Mouse (Mus musculus) heart, embryonic 12.5 days (tissue): ENCODE data around the gene E2f2. TPM values are rescaled to one million over a fixed set of nuclear protein-coding genes. Genes with fewer than 3 reads are reported as not detected.

Experiments used
- ATAC-seq: fragments of 200-750 bp; cut with Nextera tagmentation; 2 replicates; pipeline ENCODE4 v1.8.0; 2017; ENCODE audit warnings: moderate TSS enrichment, moderate library complexity; ENCODE audit not compliant: insufficient number of reproducible peaks, low FRiP score
- H3K27ac ChIP-seq: fragments of 300-500 bp; sonication (generic); 2 replicates; pipeline ENCODE4 v1.5.1; 2016; ENCODE audit warnings: mild to moderate bottlenecking, moderate library complexity; ENCODE audit not compliant: poor library complexity, severe bottlenecking
- H3K27me3 ChIP-seq: fragments of 300-500 bp; sonication (generic); replicated peaks from 2 replicates; pipeline ENCODE4 v1.6.1; 2016; ENCODE audit warnings: mild to moderate bottlenecking, moderate library complexity
- H3K36me3 ChIP-seq: fragments of 300-500 bp; sonication (generic); 2 replicates; pipeline ENCODE4 v1.6.1; 2016; ENCODE audit warnings: mild to moderate bottlenecking, moderate library complexity
- H3K4me1 ChIP-seq: fragments of 300-500 bp; sonication (generic); replicated peaks from 2 replicates; pipeline ENCODE4 v1.6.1; 2016; ENCODE audit warnings: mild to moderate bottlenecking
- H3K4me2 ChIP-seq: fragments of 300-500 bp; sonication (generic); 2 replicates; pipeline ENCODE4 v1.6.1; 2016; ENCODE audit warnings: mild to moderate bottlenecking, moderate library complexity
- H3K4me3 ChIP-seq: fragments of 300-500 bp; sonication (generic); 2 replicates; pipeline ENCODE4 v1.5.1; 2016; ENCODE audit warnings: mild to moderate bottlenecking
- H3K9ac ChIP-seq: fragments of 300-500 bp; sonication (generic); 2 replicates; pipeline ENCODE4 v1.6.1; 2016; ENCODE audit warnings: mild to moderate bottlenecking, moderate library complexity
- H3K9me3 ChIP-seq: fragments of 300-500 bp; sonication (generic); replicated peaks from 2 replicates; pipeline ENCODE4 v1.6.1; 2016; ENCODE audit warnings: mild to moderate bottlenecking, moderate library complexity
- WGBS: fragments of 180-500 bp; shearing (Covaris S2); methylation state at CpG from one replicate; pipeline ENCODE4 v1.1.7; 2016; 5-methylcytosine and 5-hydroxymethylcytosine counted together
- polyA plus RNA-seq: library from polyadenylated mRNA; unstranded; fragments of >200 nt; fragmentation: Nextera tagmentation; extraction: Ambion mirVana; gene quantifications from 2 replicates; pipeline ENCODE4 v1.2.1, GENCODE M21; 2016

The E2f2 gene
- polyA plus RNA-seq, 1 experiment from 2014 or later = 8.1 TPM

DNA sequence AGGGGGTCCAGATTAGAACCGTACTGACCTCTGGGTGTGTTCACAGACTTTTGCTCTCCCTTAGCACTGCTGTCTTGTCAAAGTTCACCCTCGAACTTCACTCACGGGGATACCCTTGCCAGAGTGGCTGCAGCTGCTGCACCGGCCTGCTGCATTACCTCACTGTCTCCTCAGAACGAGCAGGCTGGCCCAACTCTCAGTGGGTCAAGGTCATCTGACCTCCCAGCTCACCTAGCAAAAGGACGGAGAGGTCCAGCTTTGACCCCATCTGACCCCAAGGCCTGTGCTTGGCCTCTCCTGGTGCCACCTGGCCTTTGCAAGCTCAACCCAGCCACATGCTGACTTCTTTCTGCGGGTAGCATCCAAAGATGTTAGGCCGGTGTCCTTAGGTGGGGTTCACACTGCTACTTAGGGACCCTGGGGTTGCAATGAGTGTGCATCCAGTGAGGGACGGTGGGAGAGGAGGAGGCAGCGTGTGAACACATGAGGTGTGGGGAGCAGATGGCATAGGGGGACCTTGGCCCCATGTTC is 3.9 kb downstream of the E2f2 start:
- Histone ChIP-seq H3K4me3 (no peak overlapping the region), H3K9me3 (no peaks in the 10 kb centered on the region), H3K36me3 (no peaks in the 10 kb centered on the region), H3K27ac (no peak overlapping the region), H3K27me3 (no peaks in the 10 kb centered on the region), H3K4me1 (peaks cover 69% of the 10 kb centered on the region), H3K4me2 (peak overlapping the region; percentile 45), H3K9ac (no peak overlapping the region)
- 69% methylated on average over 10 of the region's 10 CpGs for WGBS
- ATAC-seq = no peak

DNA sequence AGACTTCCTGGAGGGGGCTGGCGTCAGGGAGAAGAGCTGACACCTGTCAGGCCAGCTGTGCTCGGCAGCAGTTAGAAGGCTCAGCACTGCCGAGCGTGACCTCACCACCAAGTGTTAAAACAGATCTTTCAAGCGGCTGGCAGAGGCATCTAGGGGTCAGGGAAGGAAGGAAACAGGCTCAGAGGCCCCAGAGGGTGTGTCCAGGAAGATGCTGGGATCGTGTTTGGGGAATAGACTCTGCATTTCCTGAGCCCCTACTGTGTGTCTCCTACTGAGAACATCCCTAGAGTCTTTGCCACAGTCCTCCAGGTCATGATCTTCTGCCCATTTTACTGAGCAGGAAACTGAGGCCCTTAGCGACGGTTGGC is 5.0 kb downstream of the E2f2 start:
- Histone ChIP-seq H3K36me3 (no peaks in the 10 kb centered on the region), H3K9ac (peak overlapping the region; percentile 39), H3K4me2 (peak overlapping the region; percentile 45), H3K27me3 (no peaks in the 10 kb centered on the region), H3K27ac (peak overlapping the region; percentile 86), H3K4me1 (peaks cover 75% of the 10 kb centered on the region), H3K4me3 (no peak overlapping the region), H3K9me3 (no peaks in the 10 kb centered on the region)
- no peak for ATAC-seq
- WGBS = 21% methylated on average over 8 of the region's 8 CpGs

DNA sequence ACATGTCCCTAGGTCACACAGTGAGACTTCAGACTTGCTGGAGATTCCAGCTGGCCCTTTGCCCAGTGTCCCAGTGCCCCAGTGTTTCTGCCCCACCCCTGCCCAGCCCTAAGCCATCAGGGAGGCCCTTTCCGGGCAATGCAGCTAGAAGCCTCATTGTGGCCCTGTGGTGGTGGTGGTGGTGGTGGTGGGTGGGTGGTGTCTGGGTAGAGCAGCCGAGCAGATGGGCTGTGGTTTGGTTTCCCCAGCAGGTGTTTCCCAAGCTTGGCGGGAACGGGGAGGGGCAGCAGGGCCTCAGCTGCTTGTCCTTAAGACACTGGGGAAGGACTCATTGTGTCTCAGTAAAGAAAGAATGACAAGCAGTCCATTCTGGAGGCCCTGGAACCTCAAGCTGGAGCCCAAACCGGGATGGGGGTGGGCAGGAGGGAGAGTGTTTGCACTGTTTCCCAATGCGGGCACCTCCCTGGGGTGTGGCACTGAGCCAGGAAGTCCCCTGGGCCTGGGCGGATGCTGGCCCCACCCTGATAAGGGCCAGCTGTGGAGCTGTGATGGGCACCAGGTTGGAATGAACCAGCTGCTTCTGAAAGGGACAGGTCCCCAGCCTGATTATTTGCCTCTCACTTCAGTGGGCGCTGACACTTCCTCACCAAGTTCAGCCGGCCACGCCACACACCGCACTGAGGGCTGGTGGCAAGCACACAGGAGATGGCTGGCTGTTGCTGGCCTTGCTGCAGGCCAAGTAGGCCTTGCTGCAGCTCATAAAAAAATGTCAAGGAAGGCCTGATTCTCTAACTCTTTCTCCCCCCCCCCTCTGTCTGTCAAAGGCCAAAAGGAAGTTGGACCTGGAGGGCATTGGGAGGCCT is 5.6 kb downstream of the E2f2 start:
- no peak overlapping the region for H3K4me3 ChIP-seq
- peaks cover 74% of the 10 kb centered on the region for H3K4me1 ChIP-seq
- no peaks in the 10 kb centered on the region for H3K9me3 ChIP-seq
- H3K36me3 ChIP-seq = no peaks in the 10 kb centered on the region
- peak overlapping the region; percentile 39; the same call in 1 of the 2 replicates for H3K9ac ChIP-seq
- 60% methylated on average over 11 of the region's 11 CpGs for WGBS
- peak; percentile 74 for ATAC-seq
- no peaks in the 10 kb centered on the region for H3K27me3 ChIP-seq
- H3K27ac ChIP-seq = peak overlapping the region; percentile 86
- peak overlapping the region; percentile 45 for H3K4me2 ChIP-seq

DNA sequence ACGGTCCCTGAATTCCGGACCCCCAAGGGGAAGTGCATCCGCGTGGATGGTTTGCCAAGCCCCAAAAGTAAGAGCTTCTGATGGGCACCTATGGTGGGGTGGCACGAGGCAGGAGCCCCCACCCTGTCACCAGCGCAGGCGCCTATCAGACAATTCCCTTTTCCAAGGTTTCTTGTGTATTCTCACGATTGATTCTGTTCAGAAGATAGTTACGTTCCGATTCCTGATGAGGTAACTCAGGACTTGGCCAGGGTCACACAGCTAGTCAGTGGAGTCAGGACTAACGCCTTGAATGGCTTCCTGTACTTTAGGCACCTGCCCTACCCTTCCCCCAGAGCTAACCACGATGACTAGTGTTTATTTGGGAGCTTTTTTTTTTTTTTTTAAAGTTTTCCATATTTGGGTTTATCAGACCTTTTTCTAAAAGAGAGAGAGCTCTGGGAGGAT is 6.3 kb downstream of the E2f2 start:
- 0 out of 2 replicates have a peak overlapping the region, but pooled peaks have one; percentile 39 for H3K9ac ChIP-seq
- ATAC-seq = no peak
- H3K9me3 ChIP-seq = no peaks in the 10 kb centered on the region
- peak overlapping the region; percentile 86 for H3K27ac ChIP-seq
- peaks cover 5% of the 10 kb centered on the region; the same call in 1 of the 2 replicates for H3K36me3 ChIP-seq
- H3K27me3 ChIP-seq = no peaks in the 10 kb centered on the region
- H3K4me3 ChIP-seq = no peak overlapping the region
- peak overlapping the region; percentile 45; the same call in 1 of the 2 replicates for H3K4me2 ChIP-seq
- peaks cover 67% of the 10 kb centered on the region for H3K4me1 ChIP-seq
- 70% methylated on average over 12 of the region's 12 CpGs for WGBS

DNA sequence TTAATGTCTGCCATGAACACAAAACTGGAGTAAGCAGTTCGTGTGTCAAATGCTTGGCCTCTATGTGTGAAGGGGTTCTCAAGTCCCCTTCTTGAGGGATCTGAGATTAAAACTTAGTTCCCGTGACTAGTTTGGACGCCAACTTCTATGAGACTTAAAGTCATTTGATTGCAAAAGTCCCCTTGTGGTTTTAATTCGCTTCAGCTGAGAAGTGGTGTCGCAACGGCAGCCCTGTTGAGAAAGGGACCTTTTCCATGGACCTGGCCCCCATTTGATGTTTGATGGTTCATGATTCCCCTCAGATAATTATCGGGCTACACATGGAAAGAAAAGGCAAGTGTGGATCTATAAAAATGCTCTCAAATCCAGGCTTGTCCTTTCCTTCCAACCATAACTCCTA is 7.3 kb downstream of the E2f2 start:
- Histone ChIP-seq H3K4me3 (peak overlapping the region; percentile 43; the same call in 1 of the 2 replicates), H3K4me1 (peaks cover 59% of the 10 kb centered on the region), H3K27me3 (no peaks in the 10 kb centered on the region), H3K36me3 (peaks cover 8% of the 10 kb centered on the region; the same call in 1 of the 2 replicates), H3K9ac (0 out of 2 replicates have a peak overlapping the region, but pooled peaks have one; percentile 44), H3K4me2 (peak overlapping the region; percentile 70), H3K9me3 (no peaks in the 10 kb centered on the region), H3K27ac (peak overlapping the region; percentile 78; the same call in 1 of the 2 replicates)
- no peak for ATAC-seq
- 89% methylated on average over 7 of the region's 7 CpGs for WGBS

DNA sequence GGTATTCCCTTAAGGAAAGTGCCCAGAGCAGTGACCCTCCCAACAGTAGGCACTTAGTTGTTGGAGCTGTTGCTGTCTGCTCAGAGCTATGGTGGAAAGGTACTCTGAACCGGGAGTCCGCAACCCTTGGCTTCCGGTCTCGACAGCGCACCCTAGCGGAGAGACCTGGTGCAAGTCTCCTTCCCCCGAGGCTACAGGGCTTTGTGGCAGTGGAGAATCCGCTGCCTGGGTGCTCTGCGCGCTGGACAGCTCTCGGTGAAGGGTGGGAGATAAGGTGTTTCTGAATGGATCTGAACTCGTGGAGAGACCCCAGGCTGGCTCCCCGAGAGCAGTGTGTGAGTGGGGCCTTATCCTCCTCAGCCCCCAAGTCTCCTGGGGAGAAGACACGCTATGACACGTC is 7.8 kb downstream of the E2f2 start:
- Histone ChIP-seq H3K27ac (peak overlapping the region; percentile 78), H3K9ac (peak overlapping the region; percentile 44; the same call in 1 of the 2 replicates), H3K4me2 (peak overlapping the region; percentile 70), H3K36me3 (peaks cover 8% of the 10 kb centered on the region; the same call in 1 of the 2 replicates), H3K27me3 (no peaks in the 10 kb centered on the region), H3K9me3 (no peaks in the 10 kb centered on the region), H3K4me1 (peaks cover 53% of the 10 kb centered on the region), H3K4me3 (peak overlapping the region; percentile 43)
- WGBS = 1% methylated on average over 15 of the region's 15 CpGs
- peak; percentile 60 for ATAC-seq

DNA sequence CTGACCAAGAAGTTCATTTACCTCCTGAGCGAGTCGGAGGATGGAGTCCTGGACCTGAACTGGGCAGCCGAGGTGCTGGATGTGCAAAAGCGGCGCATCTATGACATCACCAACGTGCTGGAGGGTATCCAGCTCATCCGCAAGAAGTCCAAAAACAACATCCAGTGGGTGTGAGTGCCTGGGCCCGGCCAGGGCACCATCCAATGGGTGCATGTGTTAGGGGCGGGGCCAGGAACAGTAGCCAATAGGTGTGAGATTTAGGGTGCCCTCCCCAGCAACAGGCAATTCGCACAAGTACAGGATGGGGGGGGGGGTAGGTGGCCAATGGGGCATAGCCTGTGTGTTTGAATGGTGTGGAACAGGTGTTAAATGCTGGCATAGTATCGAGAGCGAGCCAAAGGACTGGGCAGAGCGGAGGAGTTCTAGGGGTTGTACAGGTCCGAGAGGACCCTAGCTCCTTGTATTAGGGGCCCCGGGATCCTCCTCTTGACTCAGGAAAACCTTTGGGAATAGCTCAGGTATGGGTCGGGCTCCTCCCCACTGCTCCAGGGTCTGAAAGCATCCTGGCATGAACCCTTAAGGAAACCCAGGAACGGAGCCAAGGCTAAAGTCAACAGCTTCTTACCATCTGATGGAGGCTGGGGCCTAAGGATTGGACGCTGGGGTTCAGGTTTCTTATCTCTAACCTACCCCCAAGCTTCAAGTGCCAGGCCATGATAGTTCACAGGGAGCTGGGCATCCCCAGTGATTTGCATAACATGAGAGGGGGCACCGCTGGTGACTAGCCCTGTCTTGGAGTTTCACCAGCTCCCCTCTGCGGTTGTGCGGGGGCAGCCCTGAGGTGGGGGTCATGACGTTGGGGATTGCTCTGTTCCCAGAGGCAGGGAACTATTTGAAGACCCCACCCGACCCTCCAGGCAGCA is 8.5 kb downstream of the E2f2 start:
- ATAC-seq = peak; percentile 90
- H3K27ac ChIP-seq = peak overlapping the region; percentile 78
- H3K4me2 ChIP-seq = peak overlapping the region; percentile 70
- H3K36me3 ChIP-seq = peaks cover 8% of the 10 kb centered on the region; the same call in 1 of the 2 replicates
- H3K9ac ChIP-seq = peak overlapping the region; percentile 44; the same call in 1 of the 2 replicates
- H3K4me1 ChIP-seq = peaks cover 49% of the 10 kb centered on the region
- H3K9me3 ChIP-seq = no peaks in the 10 kb centered on the region
- H3K27me3 ChIP-seq = no peaks in the 10 kb centered on the region
- peak overlapping the region; percentile 43 for H3K4me3 ChIP-seq
- 11% methylated on average over 23 of the region's 23 CpGs for WGBS

DNA sequence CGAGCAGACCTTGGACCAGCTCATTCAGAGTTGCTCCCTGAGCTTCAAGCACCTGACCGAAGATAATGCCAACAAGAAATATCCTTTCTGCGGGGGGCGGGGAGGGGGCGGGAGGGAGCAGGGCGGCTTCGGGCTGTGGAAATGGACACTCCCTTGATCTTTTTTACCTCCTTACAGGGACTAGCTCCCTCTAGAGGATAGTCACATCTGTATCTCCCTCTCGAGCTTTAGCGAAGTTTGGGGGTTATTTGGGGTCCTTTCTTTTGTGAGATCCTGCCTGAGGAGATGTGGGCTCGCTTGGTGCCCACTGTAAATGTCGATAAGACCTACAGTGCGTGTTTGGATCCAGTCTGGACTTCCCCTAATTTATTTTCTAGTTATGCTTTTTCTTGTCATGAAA is 9.2 kb downstream of the E2f2 start:
- H3K4me3 ChIP-seq = peak overlapping the region; percentile 43
- 26% methylated on average over 12 of the region's 12 CpGs for whole genome bisulfite sequencing

DNA sequence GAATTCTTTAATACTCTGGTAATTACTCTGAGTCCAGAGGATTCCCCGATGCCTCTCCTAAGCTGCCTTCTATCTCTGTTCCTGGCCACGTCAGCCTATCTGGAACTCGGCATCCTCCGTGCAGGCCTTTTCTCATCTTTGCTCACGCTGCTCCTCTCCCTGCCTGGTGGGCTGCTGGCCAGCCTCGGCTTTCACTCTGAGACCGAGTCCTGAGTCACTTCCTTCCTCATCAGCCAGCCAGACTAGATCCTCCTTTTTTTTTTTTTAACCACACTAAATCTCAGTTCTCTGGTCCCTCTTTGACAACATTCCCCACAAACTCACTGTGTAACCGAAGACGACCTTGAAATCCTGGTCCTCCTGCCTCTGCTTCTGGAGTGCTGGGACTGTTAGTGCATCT is 13.2 kb downstream of the E2f2 start:
- peak overlapping the region; percentile 56; the same call in 1 of the 2 replicates for H3K27ac ChIP-seq
- H3K4me3 ChIP-seq = no peak overlapping the region
- no peak for ATAC-seq
- H3K9me3 ChIP-seq = no peaks in the 10 kb centered on the region
- peaks cover 24% of the 10 kb centered on the region for H3K4me1 ChIP-seq
- no peak overlapping the region for H3K9ac ChIP-seq
- no peaks in the 10 kb centered on the region for H3K27me3 ChIP-seq
- peaks cover 43% of the 10 kb centered on the region for H3K36me3 ChIP-seq
- 42% methylated on average over 9 of the region's 9 CpGs for WGBS
- H3K4me2 ChIP-seq = no peak overlapping the region

More for the DNA sequence above, 9.2 kb downstream of the E2f2 start:
- Histone ChIP-seq H3K4me1 (peaks cover 43% of the 10 kb centered on the region), H3K27ac (no peak overlapping the region), H3K36me3 (peaks cover 13% of the 10 kb centered on the region), H3K4me2 (peak overlapping the region; percentile 70), H3K27me3 (no peaks in the 10 kb centered on the region), H3K9ac (0 out of 2 replicates have a peak overlapping the region, but pooled peaks have one; percentile 44), H3K9me3 (no peaks in the 10 kb centered on the region)
- ATAC-seq = no peak

DNA sequence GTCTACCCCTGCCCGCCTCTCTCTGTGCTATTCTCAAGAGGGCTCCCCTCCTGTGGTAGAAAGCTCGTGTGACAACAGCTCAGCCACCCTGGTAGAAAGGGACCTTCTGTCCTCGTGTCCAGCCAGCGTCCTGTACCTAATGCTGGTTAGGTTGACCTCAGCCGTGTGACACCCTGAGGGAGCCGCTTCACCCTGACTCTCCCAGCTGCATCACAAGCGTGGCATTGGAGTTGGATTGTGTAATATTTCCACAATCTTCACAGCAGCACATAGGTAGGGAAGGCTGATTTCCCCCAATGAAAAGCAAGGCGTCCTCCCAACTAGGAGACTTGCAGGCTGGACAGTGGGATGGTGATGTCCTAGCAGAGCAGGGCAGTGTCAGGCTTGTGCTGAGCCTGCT is 14.1 kb downstream of the E2f2 start:
- no peak for ATAC-seq
- Histone ChIP-seq H3K4me1 (peaks cover 21% of the 10 kb centered on the region), H3K27ac (no peak overlapping the region), H3K9me3 (no peaks in the 10 kb centered on the region), H3K4me3 (no peak overlapping the region), H3K9ac (no peak overlapping the region), H3K4me2 (no peak overlapping the region), H3K36me3 (peaks cover 45% of the 10 kb centered on the region), H3K27me3 (no peaks in the 10 kb centered on the region)
- WGBS = 82% methylated on average over 8 of the region's 8 CpGs
